Mouse (Mus musculus) layer of hippocampus, adult 8-10 months (tissue): Measurements from ENCODE around the gene Cers1. TPM values are rescaled to one million over a fixed set of nuclear protein-coding genes. Genes with fewer than 3 reads are reported as not detected.

ENCODE experiments used
- DNase-seq, 2 experiments: peaks; one replicate each; pipeline ENCODE4 v3.0.0; 2022; ENCODE audit warnings: low spot score in 2 of 2
- total RNA-seq, 4 experiments: library from RNA; stranded (reverse); gene quantifications; 2 replicates each; pipeline ENCODE4 v1.2.4; 2022

Gene Cers1
- total RNA-seq, 4 experiments from 2014 or later: 99.3 to 118 (median 106) TPM

GRCm38 (mm10) chr8:70316511-70317504 is 1.2 kb downstream of the Cers1 start:
- DNase-seq: peak; percentile 89 to 92

DNA sequence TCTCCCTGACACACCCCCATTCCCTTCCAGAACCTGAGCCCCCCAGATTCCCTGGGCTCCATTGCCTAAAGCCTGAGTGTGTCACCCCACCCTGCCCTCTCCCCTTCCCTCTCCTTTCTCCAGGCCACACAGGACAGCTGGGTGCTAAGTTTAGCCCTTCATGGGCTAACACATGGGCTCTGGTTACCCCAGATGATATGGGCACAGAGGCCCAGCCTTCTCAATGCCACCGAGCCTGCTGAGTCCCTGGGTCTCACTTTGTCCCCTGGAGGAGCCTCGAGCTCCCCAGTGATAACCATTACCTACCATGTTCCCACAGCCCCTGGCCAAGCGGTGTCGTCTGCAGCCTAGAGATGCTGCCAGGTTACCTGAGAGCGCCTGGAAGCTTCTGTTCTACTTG is 2.3 kb downstream of the Cers1 start:
- no peak for DNase-seq

DNA sequence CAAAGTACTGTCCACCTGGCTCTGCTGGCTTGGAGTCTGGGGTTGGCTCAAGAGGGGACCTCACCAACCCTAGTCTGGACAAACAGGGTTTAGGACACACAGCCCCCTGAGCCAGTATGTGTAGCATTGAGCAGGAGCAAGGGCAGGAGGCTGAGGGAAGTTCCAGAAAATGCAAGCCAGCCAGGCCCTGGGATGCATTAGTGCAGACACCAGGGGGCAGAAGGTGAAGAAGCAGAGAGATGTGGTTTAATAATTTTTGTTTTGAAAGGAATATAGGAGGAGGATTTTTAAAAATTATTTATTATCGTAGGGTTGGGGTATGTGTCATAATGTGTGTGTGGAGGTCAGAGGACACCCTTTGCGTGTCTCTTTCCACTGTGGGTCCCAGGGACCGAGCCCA is 8.1 kb downstream of the Cers1 start:
- DNase-seq: no peak

DNA sequence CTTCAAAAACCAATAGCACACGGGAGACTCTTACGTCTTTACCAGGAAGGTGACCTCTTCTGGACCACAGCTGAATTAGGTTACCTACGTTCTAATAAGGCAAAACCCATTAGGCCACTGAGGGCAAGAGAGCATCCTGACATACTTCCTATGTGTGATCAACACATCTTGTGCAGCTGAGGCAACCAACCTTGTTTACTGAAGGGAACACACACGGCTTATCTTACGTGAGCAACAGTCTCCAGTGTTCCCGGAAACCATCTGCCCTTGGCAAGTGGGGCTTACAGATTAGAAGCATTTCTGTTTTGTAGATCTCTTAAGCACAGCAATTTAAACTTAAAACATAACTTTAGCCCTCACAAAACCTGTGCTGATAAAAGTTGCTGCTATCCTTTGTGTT is 11.9 kb downstream of the Cers1 start:
- no peak for DNase-seq

DNA sequence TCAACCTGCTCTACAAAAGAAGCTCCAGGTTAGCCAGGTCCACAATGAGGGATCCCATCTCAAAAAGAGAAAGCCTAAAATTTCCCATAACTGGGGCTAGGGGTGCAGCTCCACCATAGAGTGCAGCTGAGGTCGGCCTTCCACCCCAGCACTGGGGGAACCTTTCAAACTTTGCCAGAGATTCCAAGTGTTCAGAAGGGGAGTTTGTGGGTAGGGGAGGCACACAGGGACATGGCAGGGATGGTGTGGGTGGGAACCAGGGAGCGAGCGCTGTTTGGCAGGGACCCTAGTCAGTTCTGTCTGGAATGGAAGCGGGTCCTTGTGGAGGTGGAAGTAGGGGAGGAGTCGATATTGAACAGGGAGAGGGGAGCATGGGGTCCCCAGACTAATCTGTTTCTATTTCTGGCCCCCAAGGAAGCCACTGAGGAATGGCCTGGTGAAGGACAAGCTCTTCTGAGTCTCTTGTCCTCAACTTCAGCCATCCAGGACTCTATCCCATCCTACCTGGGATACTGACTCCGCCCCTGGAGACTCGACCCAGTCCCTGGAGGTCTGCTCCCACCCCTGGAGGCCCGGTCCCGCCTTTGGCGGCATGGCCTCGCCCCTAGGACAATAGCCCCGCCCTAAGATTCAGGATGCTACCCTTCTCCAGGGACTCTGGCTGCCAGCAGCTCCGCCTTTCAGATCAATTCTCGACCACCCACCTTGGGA is 13.7 kb downstream of the Cers1 start, which contains the start of gene Gdf1:
Gene Gdf1 (plus strand): TSS at position 694 of the 711 bp plus-strand sequence.
- DNase-seq: no peak

- DNase-seq: no peak
Observed at GRCm38 (mm10) chr8:70329835-70330740, 14.5 kb downstream of the Cers1 start.

DNA sequence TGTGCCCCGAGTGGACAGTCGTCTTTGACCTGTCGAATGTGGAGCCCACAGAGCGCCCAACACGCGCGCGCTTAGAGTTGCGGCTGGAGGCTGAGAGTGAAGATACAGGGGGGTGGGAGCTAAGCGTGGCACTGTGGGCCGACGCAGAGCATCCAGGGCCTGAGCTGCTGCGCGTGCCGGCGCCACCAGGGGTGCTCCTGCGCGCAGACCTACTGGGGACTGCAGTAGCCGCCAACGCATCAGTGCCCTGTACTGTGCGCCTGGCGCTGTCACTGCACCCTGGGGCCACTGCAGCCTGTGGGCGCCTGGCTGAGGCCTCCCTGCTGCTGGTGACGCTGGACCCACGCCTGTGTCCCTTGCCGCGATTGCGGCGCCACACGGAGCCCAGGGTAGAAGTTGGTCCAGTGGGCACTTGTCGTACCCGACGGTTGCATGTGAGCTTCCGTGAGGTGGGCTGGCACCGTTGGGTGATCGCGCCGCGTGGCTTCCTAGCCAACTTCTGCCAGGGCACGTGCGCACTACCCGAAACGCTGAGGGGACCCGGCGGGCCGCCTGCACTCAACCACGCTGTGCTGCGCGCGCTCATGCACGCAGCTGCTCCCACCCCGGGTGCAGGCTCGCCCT is 15.3 kb downstream of the Cers1 start:
- peak in 1 of 2 experiments; percentile 73 for DNase-seq

DNA sequence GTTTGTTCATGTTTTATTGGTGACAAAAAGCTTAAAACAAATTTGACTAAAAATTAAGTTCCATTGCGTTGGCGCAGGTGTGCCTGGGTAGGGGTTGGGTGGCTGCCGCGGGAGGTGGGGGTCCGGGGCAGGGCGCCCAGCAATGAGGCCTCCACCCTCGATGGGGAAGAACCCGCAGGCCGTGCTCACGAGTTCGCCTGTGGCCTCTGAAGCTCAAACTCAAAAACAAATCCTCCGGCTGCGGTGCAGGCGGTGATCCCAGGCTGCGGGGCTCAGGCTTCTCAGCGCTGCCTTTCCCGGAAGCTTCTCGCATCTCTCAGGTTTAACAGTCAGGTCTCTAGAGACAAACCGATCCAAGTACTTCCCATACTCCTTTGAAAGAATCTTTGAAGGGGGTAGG is 16.0 kb downstream of the Cers1 start:
- no peak for DNase-seq

- DNase-seq: peak in 1 of 2 experiments; percentile 71
Observed at GRCm38 (mm10) chr8:70332070-70332877, 16.7 kb downstream of the Cers1 start.

DNA sequence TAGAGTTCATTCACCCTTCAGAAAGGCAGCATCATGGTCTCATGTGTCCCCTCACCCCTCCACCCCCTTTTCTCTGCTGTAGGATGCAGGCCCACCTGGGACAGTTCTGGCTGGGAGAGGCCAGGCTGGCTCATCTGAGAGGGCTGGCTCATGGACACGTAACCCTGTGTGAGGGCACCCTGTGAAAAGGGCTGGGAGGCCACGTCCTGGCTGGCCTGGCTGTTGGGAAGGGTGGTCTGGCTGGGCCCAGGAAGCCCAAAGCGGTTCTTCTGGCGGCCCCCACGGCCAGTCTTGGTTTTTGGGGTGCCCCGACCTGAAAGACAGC is 17.3 kb downstream of the Cers1 start:
- no peak for DNase-seq

DNA sequence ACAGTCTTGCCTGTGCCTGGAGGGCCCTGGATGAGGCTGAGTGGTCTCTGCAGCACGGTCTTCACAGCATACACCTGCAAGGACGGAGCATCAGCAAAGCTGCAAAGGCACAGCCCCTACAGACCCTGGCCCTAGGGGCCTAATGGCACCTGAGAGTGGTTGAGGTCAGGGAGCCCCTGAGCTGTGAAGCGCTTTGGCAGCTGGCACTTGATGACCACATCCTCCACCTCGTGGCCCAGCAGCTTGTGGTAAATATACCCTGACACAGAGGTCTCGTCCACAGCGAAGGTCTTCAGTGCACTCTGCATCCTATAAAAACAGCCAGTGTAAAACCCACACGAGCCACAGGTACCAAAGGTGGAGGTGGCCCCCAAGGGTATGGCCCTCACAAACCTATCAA is 23.4 kb downstream of the Cers1 start:
- DNase-seq: no peak

- DNase-seq: no peak
Observed at GRCm38 (mm10) chr8:70340659-70341058, 25.1 kb downstream of the Cers1 start.

GRCm38 (mm10) chr8:70342007-70342406 is 26.4 kb downstream of the Cers1 start:
- no peak for DNase-seq

DNA sequence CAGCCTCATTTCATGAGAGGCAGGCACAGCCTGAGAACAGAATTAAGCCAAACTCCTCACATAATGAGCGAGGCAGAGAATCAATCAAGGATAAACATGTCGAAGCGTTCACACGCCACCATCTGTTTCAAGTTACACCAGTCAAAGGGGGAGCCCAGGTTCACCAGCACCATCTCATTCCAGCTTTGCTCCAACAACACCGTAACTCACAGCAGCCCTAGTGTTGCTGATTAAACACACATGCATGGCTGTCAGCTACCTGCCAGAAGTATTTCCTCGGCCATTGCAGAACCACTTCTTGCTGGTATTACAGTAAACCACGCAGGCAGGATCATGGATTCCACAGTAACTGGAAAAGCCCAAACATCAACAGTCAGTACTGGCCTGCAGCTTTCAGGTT is 27.5 kb downstream of the Cers1 start:
- DNase-seq: no peak

DNA sequence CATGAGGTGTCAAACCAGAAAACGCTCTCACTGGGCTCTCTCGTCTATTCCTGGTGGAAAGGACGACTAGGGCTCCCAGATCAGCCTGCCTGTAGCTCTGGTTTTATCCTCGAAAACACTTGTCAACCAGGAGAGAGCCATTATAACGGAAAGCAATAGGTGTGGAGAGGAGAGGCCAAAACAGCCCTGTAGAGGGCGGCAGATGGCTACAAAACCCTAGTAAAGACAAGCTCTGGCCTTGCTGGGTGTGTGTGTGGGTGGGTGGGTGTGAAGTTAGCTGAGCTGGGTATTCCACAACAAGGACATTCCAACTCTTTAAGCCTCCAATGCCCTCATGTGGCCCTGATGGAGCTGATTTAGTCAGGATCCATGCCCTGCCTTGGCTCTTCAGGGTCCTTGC is 28.1 kb downstream of the Cers1 start:
- DNase-seq: no peak

GRCm38 (mm10) chr8:70344279-70344678 is 28.7 kb downstream of the Cers1 start:
- DNase-seq: no peak

DNA sequence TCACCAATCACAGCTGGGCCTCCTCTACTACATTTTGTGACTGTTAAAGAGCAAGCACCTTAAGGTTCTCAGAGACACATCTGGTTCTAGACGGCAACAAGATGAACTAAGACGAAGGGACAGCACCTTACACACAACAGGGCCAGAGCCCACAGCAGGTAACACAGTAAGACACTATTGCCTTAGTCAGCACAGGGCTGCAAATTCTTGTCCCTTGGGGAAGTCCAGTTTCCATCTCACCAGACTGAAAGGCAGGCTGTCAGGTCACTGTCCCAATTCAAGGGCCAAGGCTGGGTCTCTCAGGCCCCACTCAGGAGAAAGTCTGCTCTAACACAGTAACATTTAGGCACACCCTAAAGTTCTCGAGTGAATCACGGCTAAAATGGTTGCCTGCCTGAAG is 31.9 kb downstream of the Cers1 start:
- no peak for DNase-seq

DNA sequence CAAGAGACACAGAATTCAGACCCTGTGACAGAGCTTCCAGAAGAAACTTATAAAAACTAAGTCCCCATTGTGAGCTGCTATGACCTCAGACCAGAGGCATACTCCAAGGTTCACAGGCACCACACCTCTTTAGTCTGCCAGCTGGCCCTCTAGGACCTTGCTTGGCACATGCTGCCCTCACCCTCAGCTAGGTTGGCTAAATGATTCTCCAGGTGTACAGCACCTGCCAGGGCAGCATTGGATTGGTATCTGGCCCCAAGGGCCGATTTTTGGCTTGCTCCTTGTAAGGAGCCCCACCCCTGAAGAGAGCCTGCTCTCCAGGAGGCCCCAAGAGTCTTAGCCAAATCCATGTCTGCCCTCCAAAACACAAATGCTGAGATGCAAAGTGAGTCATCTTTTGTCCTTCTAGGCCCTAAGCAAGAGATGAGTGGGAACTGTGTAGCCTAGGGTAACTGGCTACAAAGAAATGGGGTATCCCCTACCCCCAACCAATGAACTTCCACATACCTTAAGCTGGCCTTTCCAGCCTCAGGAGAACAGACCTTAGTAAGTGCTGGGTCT is 32.4 kb downstream of the Cers1 start:
- DNase-seq: no peak

DNA sequence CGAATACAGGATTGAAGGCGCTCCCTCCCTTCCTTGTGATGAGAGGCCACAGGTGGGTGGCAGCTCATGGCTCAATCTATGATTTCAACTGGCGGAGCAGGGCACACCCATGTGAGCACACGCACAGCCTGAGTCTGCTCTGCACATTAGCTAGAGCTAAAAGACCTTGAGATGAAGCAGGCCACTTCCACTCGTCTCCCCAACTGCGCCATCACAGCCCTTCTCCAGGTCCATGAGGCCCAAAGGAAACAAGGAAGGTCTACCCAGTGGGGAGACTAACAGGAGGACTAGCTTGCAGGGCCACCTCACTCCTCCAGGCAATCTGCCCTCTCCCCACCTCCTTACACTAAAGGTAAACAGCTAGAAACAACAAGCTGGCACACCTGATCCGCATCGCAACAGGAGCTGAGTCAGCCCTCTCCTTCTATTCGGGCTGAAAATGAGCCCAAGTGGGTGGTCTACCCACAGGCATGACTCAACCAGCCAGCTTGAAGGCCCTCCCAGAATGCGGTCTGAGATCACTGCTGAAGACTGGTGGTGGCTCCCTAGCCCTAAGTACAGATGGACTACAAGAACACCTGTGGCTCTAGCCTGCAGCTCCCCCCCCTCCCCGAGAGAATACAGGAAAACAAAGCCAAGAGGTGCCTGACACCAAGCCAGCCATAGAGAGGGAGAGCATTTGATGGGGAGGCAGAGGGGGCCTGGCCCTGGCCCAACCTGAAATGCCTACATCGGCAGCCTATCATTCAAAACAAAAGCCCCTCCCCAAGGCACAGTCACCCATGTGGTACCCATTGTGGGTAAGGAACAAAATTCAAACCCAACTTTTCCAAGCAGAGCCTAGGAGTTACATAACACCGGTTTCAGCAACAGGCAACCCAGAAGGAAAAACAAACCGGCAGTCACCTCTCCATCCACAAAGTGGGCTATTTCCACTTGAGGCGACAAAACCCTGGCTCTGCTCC is 35.7 kb downstream of the Cers1 start:
- no peak for DNase-seq
